Mouse (Mus musculus) limb, embryonic 14.5 days (tissue): ENCODE measurements around the gene Bmf. TPM values are rescaled to one million over a fixed set of nuclear protein-coding genes. Genes with fewer than 3 reads are reported as not detected.
A peak's percentile ranks its signal among the peaks of the same experiment; 100 is the strongest.

Source experiments
- ATAC-seq: fragments of 200-750 bp; cut with Nextera tagmentation; 2 replicates; pipeline ENCODE4 v1.8.0; 2017; ENCODE audit warnings: low read depth, moderate number of reproducible peaks, moderate TSS enrichment; ENCODE audit not compliant: low FRiP score
- DNase-seq: peaks from one replicate; pipeline ENCODE4 v3.0.0-alpha.2; 2015; ENCODE audit warnings: low spot score
- H3K27ac ChIP-seq: fragments of 300-500 bp; sonication (generic); replicated peaks from 2 replicates; pipeline ENCODE4 v1.5.1; 2014; ENCODE audit warnings: low read depth, mild to moderate bottlenecking, low read length, moderate library complexity, mixed read lengths
- H3K27me3 ChIP-seq: fragments of 300-500 bp; sonication (generic); 2 replicates; pipeline ENCODE4 v1.6.1; 2014; ENCODE audit warnings: low read length, mixed read lengths; ENCODE audit not compliant: control insufficient read depth, insufficient read depth
- H3K36me3 ChIP-seq: fragments of 300-500 bp; sonication (generic); 2 replicates; pipeline ENCODE4 v1.6.1; 2014; ENCODE audit warnings: mild to moderate bottlenecking, low read length, moderate library complexity, mixed read lengths; ENCODE audit not compliant: control insufficient read depth, insufficient read depth
- H3K4me1 ChIP-seq: fragments of 300-500 bp; sonication (generic); 2 replicates; pipeline ENCODE4 v1.6.1; 2014; ENCODE audit warnings: antibody characterized with exemption, low read length, mixed read lengths; ENCODE audit not compliant: control insufficient read depth, insufficient read depth
- H3K4me2 ChIP-seq: fragments of 300-500 bp; sonication (generic); replicated peaks from 2 replicates; pipeline ENCODE4 v1.6.1; 2014; ENCODE audit warnings: low read depth, mild to moderate bottlenecking, low read length, moderate library complexity; ENCODE audit not compliant: severe bottlenecking
- H3K4me3 ChIP-seq: fragments of 300-500 bp; sonication (generic); replicated peaks from 2 replicates; pipeline ENCODE4 v1.5.1; 2014; ENCODE audit warnings: low read length
- H3K9ac ChIP-seq: fragments of 300-500 bp; sonication (generic); 2 replicates; pipeline ENCODE4 v1.6.1; 2014; ENCODE audit warnings: mild to moderate bottlenecking, low read depth, low read length, moderate library complexity; ENCODE audit not compliant: severe bottlenecking
- H3K9me3 ChIP-seq: fragments of 300-500 bp; sonication (generic); 2 replicates; pipeline ENCODE4 v1.6.1; 2016; ENCODE audit warnings: low read length; ENCODE audit not compliant: control insufficient read depth
- POLR2A ChIP-seq: fragments of 200-500 bp; IDR thresholded peaks from 2 replicates; pipeline ENCODE4 v1.8.0; 2012; ENCODE audit warnings: inconsistent platforms, mild to moderate bottlenecking, moderate library complexity, borderline replicate concordance; ENCODE audit not compliant: insufficient read depth, insufficient read length; ENCODE audit errors: extremely low read depth
- WGBS: fragments of 180-500 bp; shearing (Covaris S2); extraction: QIAGEN DNeasy Blood & Tissue Kit; methylation state at CpG from one replicate; pipeline ENCODE4 v1.1.7; 2014; 5-methylcytosine and 5-hydroxymethylcytosine counted together
- polyA plus RNA-seq, 2 experiments: library from polyadenylated mRNA; depleted of rRNA in 1 of 2; stranded (reverse) in 1 of 2; unstranded in 1 of 2; fragments of >200 nt; fragmentation: Nextera tagmentation in 1 of 2; extraction: Ambion mirVana in 1 of 2; gene quantifications; 2 replicates each; pipeline versions ENCODE4 v1.2.1 to v1.2.3; 2012 to 2014

Gene Bmf
- polyA plus RNA-seq, 2 experiments, result 5.1 to 29.2 TPM

DNA sequence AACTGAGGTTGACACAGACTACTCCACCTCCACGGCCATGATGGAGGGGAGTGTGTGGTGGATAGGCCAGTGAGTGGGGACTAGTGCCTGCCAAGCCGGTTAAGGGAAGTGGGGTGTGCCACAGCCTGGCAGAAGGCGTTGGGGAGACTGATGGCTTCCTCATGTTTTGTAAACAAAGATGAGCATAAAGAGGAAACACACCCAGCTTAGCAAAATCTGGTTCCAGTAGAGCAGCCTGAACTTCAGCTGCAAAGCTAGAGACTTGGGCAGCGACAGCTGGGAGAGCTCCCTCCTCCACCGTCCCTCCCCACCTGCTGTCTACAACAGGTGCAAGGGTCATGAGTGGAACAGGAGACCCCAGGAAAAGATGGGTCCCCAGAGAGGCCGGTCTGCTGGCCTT is 15.5 kb downstream of the Bmf start:
- no peaks in the 10 kb centered on the region for H3K27me3 ChIP-seq
- peaks cover 24% of the 10 kb centered on the region for H3K36me3 ChIP-seq
- H3K9me3 ChIP-seq, result no peaks in the 10 kb centered on the region
- H3K4me2 ChIP-seq, result no peak overlapping the region
- ATAC-seq, result no peak
- no peak for TF ChIP-seq POLR2A
- no peak overlapping the region for H3K4me3 ChIP-seq
- H3K9ac ChIP-seq, result no peak overlapping the region
- peaks cover 44% of the 10 kb centered on the region for H3K4me1 ChIP-seq
- WGBS, result 48% methylated on average over 6 of the region's 6 CpGs
- 0 out of 2 replicates have a peak overlapping the region, but pooled peaks have one; percentile 79 for H3K27ac ChIP-seq
- no peak for DNase-seq

DNA sequence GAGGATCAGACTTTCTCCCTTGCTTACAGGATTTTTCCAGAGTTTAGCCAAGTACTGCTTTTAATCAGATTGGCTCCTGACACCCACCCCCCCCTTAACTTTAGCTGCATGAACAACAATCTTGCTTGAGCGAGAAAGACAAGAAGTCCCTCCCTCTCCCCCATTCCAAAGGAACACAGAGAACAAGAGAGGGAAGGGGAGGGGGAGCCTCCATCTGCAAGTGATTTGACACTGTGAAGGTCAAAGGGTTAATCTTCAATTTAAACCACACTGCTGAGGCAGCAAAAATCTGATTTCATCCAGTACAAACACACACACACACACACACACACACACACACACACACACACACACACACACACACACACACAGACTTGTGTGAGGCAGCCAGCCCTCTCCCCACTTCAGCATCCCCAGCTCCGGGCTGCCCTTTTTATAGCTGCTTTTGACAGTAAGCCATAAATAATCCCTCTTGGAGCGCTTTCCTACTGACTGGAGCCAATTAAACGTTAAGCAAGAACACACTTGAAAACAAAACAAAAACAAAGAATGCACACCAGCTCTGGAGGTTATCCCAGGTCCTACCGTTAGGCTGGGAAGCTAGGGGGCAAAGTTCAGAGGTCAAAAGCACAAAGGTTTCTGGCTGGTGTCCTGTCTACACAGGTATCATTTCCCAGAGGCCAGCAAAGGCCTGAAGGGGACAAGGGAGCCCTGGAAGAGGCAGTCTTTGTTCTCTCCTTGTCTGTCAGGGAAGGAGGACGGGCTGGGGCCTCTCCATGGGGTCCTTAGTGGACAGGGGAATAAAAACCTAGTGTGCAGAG is 16.4 kb downstream of the Bmf start:
- peak; percentile 86 for ATAC-seq
- Histone ChIP-seq H3K27me3 (no peaks in the 10 kb centered on the region), H3K4me2 (peak overlapping the region; percentile 11; the same call in 1 of the 2 replicates), H3K4me3 (no peak overlapping the region), H3K27ac (peak overlapping the region; percentile 87), H3K9me3 (no peaks in the 10 kb centered on the region), H3K36me3 (peaks cover 19% of the 10 kb centered on the region), H3K4me1 (peaks cover 44% of the 10 kb centered on the region), H3K9ac (peak overlapping the region; percentile 26; the same call in 1 of the 2 replicates)
- peak; percentile 95 for DNase-seq
- no peak for TF ChIP-seq POLR2A
- WGBS, result 5% methylated on average over 6 of the region's 6 CpGs

DNA sequence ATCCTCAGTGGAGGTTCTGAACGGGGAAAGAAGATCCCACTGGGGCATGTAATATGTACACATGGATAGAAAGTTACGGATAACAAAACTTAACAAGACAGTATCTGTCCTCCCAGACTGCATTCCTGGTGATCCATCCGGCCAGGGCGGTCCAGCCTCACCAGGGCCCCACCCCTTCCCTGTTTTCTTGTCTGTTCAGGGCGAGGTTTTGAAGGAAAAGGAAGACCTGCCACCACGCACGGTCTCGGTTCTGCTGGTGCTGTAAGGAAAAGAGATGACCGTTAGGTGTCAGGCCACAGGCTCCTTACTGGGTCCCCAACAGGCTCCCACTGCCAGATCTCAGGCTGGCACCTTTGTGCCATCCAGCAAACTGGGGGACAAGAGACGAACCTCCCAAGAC is 17.1 kb downstream of the Bmf start:
- peak overlapping the region; percentile 87 for H3K27ac ChIP-seq
- no peaks in the 10 kb centered on the region for H3K9me3 ChIP-seq
- peaks cover 18% of the 10 kb centered on the region for H3K36me3 ChIP-seq
- H3K4me3 ChIP-seq, result no peak overlapping the region
- peak overlapping the region; percentile 11; the same call in 1 of the 2 replicates for H3K4me2 ChIP-seq
- WGBS, result 20% methylated on average over 10 of the region's 10 CpGs
- no peak for DNase-seq
- peak; percentile 10; the same call in 1 of the 2 replicates for ATAC-seq
- TF ChIP-seq POLR2A, result no peak
- H3K27me3 ChIP-seq, result no peaks in the 10 kb centered on the region
- peaks cover 44% of the 10 kb centered on the region for H3K4me1 ChIP-seq
- H3K9ac ChIP-seq, result peak overlapping the region; percentile 26; the same call in 1 of the 2 replicates

DNA sequence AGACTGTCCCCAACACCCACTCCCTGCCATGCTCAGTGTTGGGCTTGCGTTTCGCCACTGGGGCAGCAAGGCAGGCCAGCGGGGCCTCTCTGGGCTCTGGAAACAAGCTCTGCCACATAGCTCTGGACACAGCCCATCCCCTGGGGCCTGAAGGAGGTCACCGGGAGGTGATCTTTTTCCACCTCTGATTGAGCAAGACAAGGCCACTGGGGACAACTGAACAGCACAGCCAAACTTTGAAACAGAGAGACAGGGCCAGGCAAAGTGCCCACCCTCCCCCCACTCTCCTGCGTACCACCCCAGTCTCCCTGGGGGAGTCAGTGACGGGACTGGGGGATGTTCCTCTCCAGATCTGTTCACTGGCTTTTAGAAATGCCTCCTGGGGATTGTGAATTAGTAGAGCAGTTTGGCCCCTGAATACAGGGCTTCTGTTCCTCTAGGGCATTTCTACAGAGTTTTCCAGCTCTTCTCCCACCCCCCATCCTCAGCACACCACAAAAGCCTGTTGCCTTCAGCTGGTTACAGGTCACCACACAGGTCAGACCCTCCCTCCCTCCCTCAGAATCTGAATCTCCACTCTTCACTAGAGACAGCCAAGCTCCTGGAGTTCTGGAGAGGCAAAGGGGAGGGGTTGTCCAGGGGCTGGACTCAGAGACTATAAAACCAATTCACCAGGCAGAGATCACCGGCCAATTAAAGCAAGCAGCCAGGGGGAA is 19.9 kb downstream of the Bmf start:
- no peak for TF ChIP-seq POLR2A
- Histone ChIP-seq H3K4me1 (peaks cover 44% of the 10 kb centered on the region), H3K27ac (0 out of 2 replicates have a peak overlapping the region, but pooled peaks have one; percentile 33), H3K27me3 (no peaks in the 10 kb centered on the region), H3K4me2 (peak overlapping the region; percentile 7; the same call in 1 of the 2 replicates), H3K4me3 (no peak overlapping the region), H3K9me3 (no peaks in the 10 kb centered on the region), H3K36me3 (peaks cover 11% of the 10 kb centered on the region), H3K9ac (no peak overlapping the region)
- 19% methylated on average over 7 of the region's 7 CpGs for WGBS
- no peak for ATAC-seq
- DNase-seq, result no peak

DNA sequence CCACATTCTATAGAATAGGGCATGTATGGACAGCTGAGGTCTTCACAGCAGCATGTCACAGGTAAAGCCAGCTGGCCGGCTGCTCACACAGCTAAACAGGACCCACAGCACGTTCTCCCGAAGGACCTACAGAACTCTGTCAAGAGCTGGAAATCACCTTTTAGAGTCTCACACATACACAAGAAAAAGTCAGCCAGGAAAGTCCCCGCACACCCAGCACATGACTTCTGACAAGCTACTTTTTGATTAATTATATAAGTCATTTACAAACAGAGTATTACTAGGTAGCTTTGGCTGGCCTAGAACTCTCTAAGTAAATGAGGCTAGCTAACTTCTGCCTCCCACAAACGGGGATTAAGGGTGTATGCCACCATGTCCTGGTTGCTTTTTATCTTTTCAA is 22.9 kb downstream of the Bmf start:
- Histone ChIP-seq H3K4me1 (peaks cover 34% of the 10 kb centered on the region), H3K9ac (no peak overlapping the region), H3K4me3 (no peak overlapping the region), H3K4me2 (no peak overlapping the region), H3K36me3 (peaks cover 5% of the 10 kb centered on the region), H3K27ac (no peak overlapping the region), H3K9me3 (no peaks in the 10 kb centered on the region), H3K27me3 (no peaks in the 10 kb centered on the region)
- TF ChIP-seq POLR2A, result no peak
- 85% methylated on average over 5 of the region's 5 CpGs for WGBS
- DNase-seq (no peak), ATAC-seq (no peak)
